ENCODE assay signal across 14 mouse cellular contexts in genomic region chr10:75852539-75853125, GRCm38 (mm10). TPM values are rescaled to one million over a fixed set of nuclear protein-coding genes. Genes with fewer than 3 reads are reported as not detected.
"Had no signal": no experiment of that assay in that cellular context is flagged by ENCODE, and none has a peak within 500 bp of the region (broad histone marks: within the 10 kb centered on the region; RNA-seq: fewer than 3 reads in every experiment).

No protein-coding gene starts in this region.

- H3K4me2 ChIP-seq: hindbrain, embryonic 15.5 days; limb, embryonic 12.5 days; lung, embryonic 15.5 days; midbrain, embryonic 13.5 days had no signal

- H3K27ac ChIP-seq: hindbrain, embryonic 15.5 days; kidney, postnatal 0 days; layer of hippocampus, adult 2 months; limb, embryonic 12.5 days; liver, embryonic 14.5 days; lung, embryonic 15.5 days; macrophage; midbrain, embryonic 13.5 days had no signal

- H3K9me3 ChIP-seq: hindbrain, embryonic 15.5 days; limb, embryonic 12.5 days; lung, embryonic 15.5 days; megakaryocyte, embryonic 14.5 days; midbrain, embryonic 13.5 days had no signal

- H3K36me3 ChIP-seq: hindbrain, embryonic 15.5 days had no signal

- H3K9ac ChIP-seq: hindbrain, embryonic 15.5 days; limb, embryonic 12.5 days; liver, embryonic 14.5 days; lung, embryonic 15.5 days; midbrain, embryonic 13.5 days had no signal

- H3K27me3 ChIP-seq: hindbrain, embryonic 15.5 days; limb, embryonic 12.5 days; lung, embryonic 15.5 days; midbrain, embryonic 13.5 days had no signal

- H3K4me1 ChIP-seq: lung, embryonic 15.5 days had no signal

- H3K4me3 ChIP-seq: hindbrain, embryonic 15.5 days; layer of hippocampus, adult 2 months; limb, embryonic 12.5 days; lung, embryonic 15.5 days; megakaryocyte, embryonic 14.5 days; midbrain, embryonic 13.5 days had no signal

RNA-seq across cellular contexts. Expression of gene Gstt4, which starts 30.3 kb away (rescaled TPM):
- total RNA-seq: layer of hippocampus, adult 2 months; layer of hippocampus, postnatal 10 days; left cerebral cortex, postnatal 36 days; midbrain, postnatal 0 days had no signal
- polyA plus RNA-seq: hindbrain, embryonic 15.5 days; kidney, postnatal 0 days; limb, embryonic 12.5 days; lung, embryonic 15.5 days; macrophage; midbrain, embryonic 13.5 days; midbrain, postnatal 0 days; neural tube, embryonic 14.5 days; spleen, adult 2 months had no signal

RNA-seq across cellular contexts. Expression of gene Derl3, which starts 40.6 kb away (rescaled TPM):
- polyA plus RNA-seq: macrophage had no signal
